ENCODE assay signal across 21 mouse cellular contexts in the genomic region with DNA sequence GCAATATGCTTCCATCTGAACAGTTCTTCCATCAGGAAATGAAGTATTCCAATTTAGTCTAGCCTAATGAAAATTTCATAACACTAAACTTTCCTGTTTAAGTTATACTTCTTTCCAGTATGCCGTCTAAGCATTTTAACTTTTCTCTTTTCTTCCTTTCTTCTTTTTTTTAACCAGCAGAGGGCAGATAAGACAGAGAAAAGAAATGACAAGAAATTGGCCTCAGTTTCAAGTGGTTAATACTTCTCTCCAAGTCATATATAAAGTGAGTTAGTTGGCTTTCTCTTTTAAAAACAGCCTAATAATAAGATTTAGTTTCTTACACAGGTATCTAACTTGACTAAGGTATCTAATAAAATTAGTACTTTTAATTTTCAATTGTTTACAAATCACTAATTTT. TPM values are rescaled to one million over a fixed set of nuclear protein-coding genes. Genes with fewer than 3 reads are reported as not detected.
DNase-seq lines count a peak whose midpoint lies in the region; ATAC-seq and TF ChIP-seq lines count a peak whose summit lies in the region.
"Had no signal": no experiment of that assay in that cellular context is flagged by ENCODE, and none has a peak within 500 bp of the region (broad histone marks: within the 10 kb centered on the region; RNA-seq: fewer than 3 reads in every experiment).

No protein-coding gene starts in this region.

- H3K4me1 ChIP-seq in intestine, postnatal 0 days (replicated peaks; ENCODE audit: control insufficient read depth, insufficient read depth, low read length) = no peaks in the 10 kb centered on the region
- H3K4me1 ChIP-seq in intestine, embryonic 15.5 days (replicated peaks) = no peaks in the 10 kb centered on the region
- H3K4me1 ChIP-seq in midbrain, postnatal 0 days (ENCODE audit: insufficient read depth, low read length) = no peaks in the 10 kb centered on the region
- no peaks in the 10 kb centered on the region for H3K4me1 ChIP-seq in midbrain, embryonic 13.5 days (replicated peaks)
- H3K4me1 ChIP-seq: forebrain, embryonic 15.5 days; heart, embryonic 13.5 days; limb, embryonic 13.5 days; liver, embryonic 15.5 days had no signal

- H3K9me3 ChIP-seq in intestine, postnatal 0 days (ENCODE audit: control insufficient read depth) = no peaks in the 10 kb centered on the region
- H3K9me3 ChIP-seq in intestine, embryonic 15.5 days = no peaks in the 10 kb centered on the region
- H3K9me3 ChIP-seq in midbrain, postnatal 0 days (ENCODE audit: low read length) = no peaks in the 10 kb centered on the region
- no peaks in the 10 kb centered on the region for H3K9me3 ChIP-seq in midbrain, embryonic 13.5 days
- H3K9me3 ChIP-seq: forebrain, embryonic 15.5 days; heart, embryonic 13.5 days; limb, embryonic 13.5 days; liver, embryonic 15.5 days had no signal

- H3K4me3 ChIP-seq in intestine, postnatal 0 days (ENCODE audit: low read depth, low read length) = no peak overlapping the region
- no peak overlapping the region for H3K4me3 ChIP-seq in intestine, embryonic 15.5 days (replicated peaks)
- H3K4me3 ChIP-seq in midbrain, postnatal 0 days (ENCODE audit: low read depth, low read length) = no peak overlapping the region
- H3K4me3 ChIP-seq in midbrain, embryonic 13.5 days (replicated peaks) = no peak overlapping the region
- H3K4me3 ChIP-seq: erythroblast, embryonic 14.5 days; forebrain, embryonic 15.5 days; heart, embryonic 13.5 days; limb, embryonic 13.5 days; liver, embryonic 15.5 days had no signal

- TF ChIP-seq CTCF in intestine, postnatal 0 days (IDR thresholded peaks at IDR 0.05; ENCODE audit: low read depth) = peak; percentile 54
- TF ChIP-seq CTCF in midbrain, postnatal 0 days (IDR thresholded peaks at IDR 0.05) = peak; percentile 68

- no peak overlapping the region for H3K9ac ChIP-seq in intestine, postnatal 0 days (ENCODE audit: low read depth, low read length)
- no peak overlapping the region for H3K9ac ChIP-seq in intestine, embryonic 15.5 days
- H3K9ac ChIP-seq in midbrain, postnatal 0 days (replicated peaks; ENCODE audit: low read length, poor library complexity, severe bottlenecking) = no peak overlapping the region
- H3K9ac ChIP-seq in midbrain, embryonic 13.5 days (replicated peaks) = no peak overlapping the region
- H3K9ac ChIP-seq: forebrain, embryonic 15.5 days; heart, embryonic 13.5 days; limb, embryonic 13.5 days; liver, embryonic 15.5 days had no signal

- H3K27ac ChIP-seq in intestine, postnatal 0 days (ENCODE audit: low read depth, low read length) = no peak overlapping the region
- H3K27ac ChIP-seq in intestine, embryonic 15.5 days = no peak overlapping the region
- no peak overlapping the region for H3K27ac ChIP-seq in midbrain, postnatal 0 days (ENCODE audit: low read depth, low read length)
- no peak overlapping the region for H3K27ac ChIP-seq in midbrain, embryonic 13.5 days
- H3K27ac ChIP-seq: forebrain, embryonic 15.5 days; heart, embryonic 13.5 days; limb, embryonic 13.5 days; liver, embryonic 15.5 days had no signal

- no peaks in the 10 kb centered on the region for H3K27me3 ChIP-seq in intestine, postnatal 0 days (replicated peaks; ENCODE audit: control insufficient read depth, insufficient read depth, low read length)
- H3K27me3 ChIP-seq in intestine, embryonic 15.5 days (replicated peaks) = no peaks in the 10 kb centered on the region
- H3K27me3 ChIP-seq in midbrain, postnatal 0 days (ENCODE audit: insufficient read depth, low read length) = no peaks in the 10 kb centered on the region
- H3K27me3 ChIP-seq in midbrain, embryonic 13.5 days = no peaks in the 10 kb centered on the region
- H3K27me3 ChIP-seq: forebrain, embryonic 15.5 days; heart, embryonic 13.5 days; limb, embryonic 13.5 days; liver, embryonic 15.5 days had no signal

- H3K4me2 ChIP-seq in intestine, postnatal 0 days (replicated peaks; ENCODE audit: low read depth) = no peak overlapping the region
- no peak overlapping the region for H3K4me2 ChIP-seq in intestine, embryonic 15.5 days (replicated peaks)
- no peak overlapping the region for H3K4me2 ChIP-seq in midbrain, postnatal 0 days (ENCODE audit: low read depth, low read length, poor library complexity, severe bottlenecking)
- H3K4me2 ChIP-seq in midbrain, embryonic 13.5 days (replicated peaks) = no peak overlapping the region
- H3K4me2 ChIP-seq: forebrain, embryonic 15.5 days; heart, embryonic 13.5 days; limb, embryonic 13.5 days; liver, embryonic 15.5 days had no signal

- DNase-seq in midbrain, postnatal 0 days (ENCODE audit: low spot score) = peak; percentile 6
- DNase-seq in brain, adult 2 months (ENCODE audit: low read depth, low spot score) = peak; percentile 6
- DNase-seq in yolk sac, embryonic 10.5 days (ENCODE audit: low spot score) = no peak
- DNase-seq: adrenal gland, postnatal 25 days; cerebellum, adult 9-10 months; heart, adult 11 months; heart, postnatal 36 days; kidney, adult 9 months; lung, postnatal 36 days; right cerebral cortex, postnatal 4 days had no signal

- no peak for ATAC-seq in intestine, postnatal 0 days
- ATAC-seq in intestine, embryonic 15.5 days = no peak
- ATAC-seq in midbrain, postnatal 0 days (ENCODE audit: low FRiP score) = no peak
- no peak for ATAC-seq in midbrain, embryonic 13.5 days
- no peak for ATAC-seq in CD4-positive, CD25-positive, alpha-beta regulatory T cell, adult 4 months
- ATAC-seq: forebrain, embryonic 15.5 days had no signal

- no peaks in the 10 kb centered on the region for H3K36me3 ChIP-seq in intestine, postnatal 0 days (ENCODE audit: control insufficient read depth, insufficient read depth)
- no peaks in the 10 kb centered on the region for H3K36me3 ChIP-seq in intestine, embryonic 15.5 days
- H3K36me3 ChIP-seq in midbrain, postnatal 0 days (ENCODE audit: insufficient read depth, low read length) = no peaks in the 10 kb centered on the region
- H3K36me3 ChIP-seq in midbrain, embryonic 13.5 days = no peaks in the 10 kb centered on the region
- H3K36me3 ChIP-seq: forebrain, embryonic 15.5 days; heart, embryonic 13.5 days; limb, embryonic 13.5 days; liver, embryonic 15.5 days had no signal

- WGBS in intestine, postnatal 0 days = 37% methylated on average over 1 of the region's 1 CpGs
- WGBS in intestine, embryonic 15.5 days = 35% methylated on average over 1 of the region's 1 CpGs
- 41% methylated on average over 1 of the region's 1 CpGs for WGBS in midbrain, postnatal 0 days
- 54% methylated on average over 1 of the region's 1 CpGs for WGBS in midbrain, embryonic 13.5 days

RNA-seq across cellular contexts. Expression of gene Asz1, which starts 26.4 kb away (rescaled TPM):
- polyA plus RNA-seq in intestine, postnatal 0 days (2015; fragmentation: Nextera tagmentation; extraction: Ambion mirVana) = 0.13 and 0.30 TPM in 2 replicates
- 0.10 and 0.21 TPM in 2 replicates for polyA plus RNA-seq in intestine, embryonic 15.5 days (2015; fragmentation: Nextera tagmentation; extraction: Ambion mirVana)
- total RNA-seq in midbrain, postnatal 0 days (2014; rRNA removed) = not detected in 2 replicates
- not detected in 2 replicates for polyA plus RNA-seq in midbrain, postnatal 0 days (2015; fragmentation: Nextera tagmentation; extraction: Ambion mirVana)
- not detected in 2 replicates for polyA plus RNA-seq in midbrain, embryonic 13.5 days (2015; fragmentation: Nextera tagmentation; extraction: Ambion mirVana)
- not detected for polyA plus RNA-seq in CD4-positive, CD25-positive, alpha-beta regulatory T cell, adult 4 months (2017; shearing (Covaris generic))
- total RNA-seq: adrenal gland, postnatal 25 days; heart, postnatal 36 days had no signal
- polyA plus RNA-seq: cortical plate, adult 2 months; erythroblast, embryonic 14.5 days; forebrain, embryonic 15.5 days; limb, embryonic 13.5 days; liver, embryonic 15.5 days; neural tube, embryonic 14.5 days had no signal

RNA-seq across cellular contexts. Expression of gene Cftr, which starts 35.2 kb away (rescaled TPM):
- polyA plus RNA-seq in intestine, postnatal 0 days (2015; fragmentation: Nextera tagmentation; extraction: Ambion mirVana) = 7.4 and 7.8 TPM in 2 replicates
- polyA plus RNA-seq in intestine, embryonic 15.5 days (2015; fragmentation: Nextera tagmentation; extraction: Ambion mirVana) = 14.3 and 15.7 TPM in 2 replicates
- total RNA-seq in midbrain, postnatal 0 days (2014; rRNA removed) = 1.4 and 1.6 TPM in 2 replicates
- polyA plus RNA-seq in midbrain, postnatal 0 days (2015; fragmentation: Nextera tagmentation; extraction: Ambion mirVana) = 0.38 and 0.58 TPM in 2 replicates
- 0.22 and 0.30 TPM in 2 replicates for polyA plus RNA-seq in midbrain, embryonic 13.5 days (2015; fragmentation: Nextera tagmentation; extraction: Ambion mirVana)
- not detected for polyA plus RNA-seq in CD4-positive, CD25-positive, alpha-beta regulatory T cell, adult 4 months (2017; shearing (Covaris generic))
- total RNA-seq: adrenal gland, postnatal 25 days had no signal
- polyA plus RNA-seq: erythroblast, embryonic 14.5 days had no signal
